Mouse (Mus musculus) lung, postnatal 0 days (tissue): ENCODE measurements around the gene Slc22a8.

Experiments
- CTCF ChIP-seq: IDR thresholded peaks from 2 replicates; pipeline ENCODE4 v1.5.1; 2016; ENCODE audit warnings: antibody characterized with exemption, mild to moderate bottlenecking
- EP300 ChIP-seq: IDR thresholded peaks from 2 replicates; pipeline ENCODE4 v1.6.1; 2016; ENCODE audit warnings: antibody characterized with exemption, mild to moderate bottlenecking, control low read depth

GRCm38 (mm10) chr19:8655833-8656232, 64.8 kb downstream of the Slc22a8 start:
- TF ChIP-seq CTCF (no peak), EP300 (no peak)
